Mouse (Mus musculus): ENCODE measurements around the gene Lsm12. TPM values are rescaled to one million over a fixed set of nuclear protein-coding genes. Genes with fewer than 3 reads are reported as not detected.
A peak's percentile ranks its signal among the peaks of the same experiment; 100 is the strongest.

Lsm12 gene
- total and polyA plus RNA-seq, 3 experiments = 66.9 to 185 (median 78.9) TPM

- 0 out of 2 replicates have a peak, but pooled peaks have one; percentile 31 for TF ChIP-seq SIN3A (IDR thresholded peaks at IDR 0.05; ENCODE audit: low read length)
- no peak for TF ChIP-seq NRF1 (IDR thresholded peaks at IDR 0.05; ENCODE audit: low read depth, low read length)
- in situ Hi-C loops (cut with MboI; ENCODE audit: low pct_ligation_motif_present, low pct_unique_long_range_greater_than_20kb, low sequenced_read_pairs) (no loop called here), dilution Hi-C loops (cut with MboI; ENCODE audit: extremely low pct_ligation_motif_present, extremely low pct_unique_long_range_greater_than_20kb, low sequenced_read_pairs) (no loop called here)
- no peak overlapping the region for H3K9ac ChIP-seq (ENCODE audit: insufficient read depth, low read depth)
- H3K27me3 ChIP-seq (replicated peaks) = no peaks in the 10 kb centered on the region
- H3K4me1 ChIP-seq (ENCODE audit: control insufficient read depth in 1 of 2, insufficient read depth in 2 of 2) = peaks cover 54 to 95% of the 10 kb centered on the region in 2 experiments
- H3K9me3 ChIP-seq (replicated peaks; ENCODE audit: low read length) = no peaks in the 10 kb centered on the region
- H3K36me3 ChIP-seq (replicated peaks in 1 of 2; ENCODE audit: control insufficient read depth in 1 of 2, insufficient read depth in 1 of 2, low read length in 1 of 2) = peaks cover 0 to 10% of the 10 kb centered on the region in 2 experiments
- no peak overlapping the region for H3K27ac ChIP-seq (ENCODE audit: insufficient read depth, low read depth)
- DNase-seq (ENCODE audit: extremely low read depth) = no peak
- H3K4me3 ChIP-seq (replicated peaks in 1 of 3; ENCODE audit: low read depth in 2 of 3, low read length in 2 of 3, poor library complexity in 1 of 3) = peak overlapping the region in 1 of 3 experiments; percentile 4
- H3K4me2 ChIP-seq (ENCODE audit: insufficient read depth, low read depth, poor library complexity, severe bottlenecking) = 0 out of 2 replicates have a peak overlapping the region, but pooled peaks have one; percentile 18
- H3K79me2 ChIP-seq (replicated peaks; ENCODE audit: control insufficient read depth, extremely low read depth, insufficient read depth, poor library complexity, severe bottlenecking) = 0 out of 2 replicates have a peak, but pooled peaks cover 2% of the 10 kb centered on the region
Observed at GRCm38 (mm10) chr11:102216886-102217240, 31.8 kb upstream of the Lsm12 start.

- H3K4me1 ChIP-seq (ENCODE audit: control insufficient read depth in 1 of 2, insufficient read depth in 2 of 2) = peaks cover 55 to 95% of the 10 kb centered on the region in 2 experiments
- H3K27me3 ChIP-seq (replicated peaks) = no peaks in the 10 kb centered on the region
- H3K9ac ChIP-seq (ENCODE audit: insufficient read depth, low read depth) = no peak overlapping the region
- dilution Hi-C loops (cut with MboI; ENCODE audit: extremely low pct_ligation_motif_present, extremely low pct_unique_long_range_greater_than_20kb, low sequenced_read_pairs) (no loop called here), in situ Hi-C loops (cut with MboI; ENCODE audit: low pct_ligation_motif_present, low pct_unique_long_range_greater_than_20kb, low sequenced_read_pairs) (no loop called here)
- 0 out of 2 replicates have a peak, but pooled peaks cover 2% of the 10 kb centered on the region for H3K79me2 ChIP-seq (replicated peaks; ENCODE audit: control insufficient read depth, extremely low read depth, insufficient read depth, poor library complexity, severe bottlenecking)
- no peaks in the 10 kb centered on the region for H3K9me3 ChIP-seq (replicated peaks; ENCODE audit: low read length)
- DNase-seq (ENCODE audit: extremely low read depth) = no peak
- peaks cover 0 to 16% of the 10 kb centered on the region in 2 experiments for H3K36me3 ChIP-seq (replicated peaks in 1 of 2; ENCODE audit: control insufficient read depth in 1 of 2, insufficient read depth in 1 of 2, low read length in 1 of 2)
- H3K4me3 ChIP-seq (replicated peaks in 1 of 3; ENCODE audit: low read depth in 2 of 3, low read length in 2 of 3, poor library complexity in 1 of 3) = no peak overlapping the region
- H3K27ac ChIP-seq (ENCODE audit: insufficient read depth, low read depth) = no peak overlapping the region
- TF ChIP-seq RAD21 (IDR thresholded peaks at IDR 0.05; ENCODE audit: low read depth, low read length) (no peak), SMC3 (IDR thresholded peaks at IDR 0.05; ENCODE audit: low read depth, low read length) (no peak), SIN3A (IDR thresholded peaks at IDR 0.05; ENCODE audit: low read length) (no peak), ZNF384 (IDR thresholded peaks at IDR 0.05; ENCODE audit: low read depth, low read length) (peak; percentile 63; the same call in 1 of the 2 replicates), GABPA (IDR thresholded peaks at IDR 0.05; ENCODE audit: insufficient replicate concordance, low read depth, low read length) (no peak)
- no peak overlapping the region for H3K4me2 ChIP-seq (ENCODE audit: insufficient read depth, low read depth, poor library complexity, severe bottlenecking)
Observed at GRCm38 (mm10) chr11:102216056-102216885, 31.2 kb upstream of the Lsm12 start.

- Histone ChIP-seq H3K9ac (ENCODE audit: insufficient read depth, low read depth) (no peak overlapping the region), H3K36me3 (replicated peaks in 1 of 2; ENCODE audit: control insufficient read depth in 1 of 2, insufficient read depth in 1 of 2, low read length in 1 of 2) (peaks cover 0 to 17% of the 10 kb centered on the region in 2 experiments), H3K4me2 (ENCODE audit: insufficient read depth, low read depth, poor library complexity, severe bottlenecking) (no peak overlapping the region), H3K4me3 (replicated peaks in 1 of 3; ENCODE audit: low read depth in 2 of 3, low read length in 2 of 3, poor library complexity in 1 of 3) (no peak overlapping the region), H3K4me1 (ENCODE audit: control insufficient read depth in 1 of 2, insufficient read depth in 2 of 2) (peaks cover 53 to 92% of the 10 kb centered on the region in 2 experiments), H3K27me3 (replicated peaks) (no peaks in the 10 kb centered on the region), H3K27ac (ENCODE audit: insufficient read depth, low read depth) (no peak overlapping the region), H3K79me2 (replicated peaks; ENCODE audit: control insufficient read depth, extremely low read depth, insufficient read depth, poor library complexity, severe bottlenecking) (0 out of 2 replicates have a peak, but pooled peaks cover 2% of the 10 kb centered on the region), H3K9me3 (replicated peaks; ENCODE audit: low read length) (no peaks in the 10 kb centered on the region)
- DNase-seq (ENCODE audit: extremely low read depth) = no peak
- dilution Hi-C loops (cut with MboI; ENCODE audit: extremely low pct_ligation_motif_present, extremely low pct_unique_long_range_greater_than_20kb, low sequenced_read_pairs) (no loop called here), in situ Hi-C loops (cut with MboI; ENCODE audit: low pct_ligation_motif_present, low pct_unique_long_range_greater_than_20kb, low sequenced_read_pairs) (no loop called here)
- TF ChIP-seq ZC3H11A (IDR thresholded peaks at IDR 0.05; ENCODE audit: low read depth, low read length) (no peak), CTCF (conservative IDR thresholded peaks at IDR 0.05 in 1 of 2, IDR thresholded peaks at IDR 0.05 in 1 of 2; ENCODE audit: low read depth in 2 of 2, low read length in 2 of 2) (no peak), USF1 (IDR thresholded peaks at IDR 0.05; ENCODE audit: low read depth, low read length) (no peak), POLR2A (IDR thresholded peaks at IDR 0.05; ENCODE audit: low read depth, low read length) (no peak), RAD21 (IDR thresholded peaks at IDR 0.05; ENCODE audit: low read depth, low read length) (no peak), MAX (IDR thresholded peaks at IDR 0.05; ENCODE audit: low read length) (no peak), JUND (conservative IDR thresholded peaks at IDR 0.05; ENCODE audit: low read depth, low read length) (no peak), ELF1 (IDR thresholded peaks at IDR 0.05; ENCODE audit: low read depth, low read length) (no peak)
Observed at GRCm38 (mm10) chr11:102215511-102215910, 30.4 kb upstream of the Lsm12 start.
